Mouse (Mus musculus) embryo, embryonic 10.5 days (tissue): ENCODE measurements at regions not wholly inside any gene's neighbourhood (a gene's known extent, or its start where the extent isn't known, plus 50 kb on each side); places are given as distances from the start of the nearest gene placed in this dataset.

Experiments
- DNase-seq: peaks from one replicate; pipeline ENCODE4 v3.0.0-alpha.2; 2015; ENCODE audit warnings: low spot score

GRCm38 (mm10) chr8:64342397-64342796 lies 136.3 kb upstream of the Tll1 start:
- no peak for DNase-seq

- no peak for DNase-seq
Measured at GRCm38 (mm10) chr8:64337356-64337755, 131.3 kb upstream of the Tll1 start.

GRCm38 (mm10) chr8:64336546-64336945 lies 130.5 kb upstream of the Tll1 start:
- DNase-seq = no peak

- DNase-seq = peak; percentile 4
Measured at GRCm38 (mm10) chr8:64335495-64335894, 129.4 kb upstream of the Tll1 start.

- DNase-seq = no peak
Measured at GRCm38 (mm10) chr8:64323985-64324384, 117.9 kb upstream of the Tll1 start.

- no peak for DNase-seq
Measured at GRCm38 (mm10) chr8:64320343-64320742, 114.3 kb upstream of the Tll1 start.

- DNase-seq = no peak
Measured at GRCm38 (mm10) chr8:64319220-64319820, 113.2 kb upstream of the Tll1 start.

GRCm38 (mm10) chr8:64318524-64319219 lies 112.6 kb upstream of the Tll1 start:
- DNase-seq = no peak

GRCm38 (mm10) chr8:64317815-64318214 lies 111.7 kb upstream of the Tll1 start:
- no peak for DNase-seq

GRCm38 (mm10) chr8:64307995-64308394 lies 101.9 kb upstream of the Tll1 start:
- no peak for DNase-seq

- no peak for DNase-seq
Measured at GRCm38 (mm10) chr8:64282806-64283205, 76.7 kb upstream of the Tll1 start.

GRCm38 (mm10) chr8:64281598-64281997 lies 75.5 kb upstream of the Tll1 start:
- DNase-seq = no peak

- no peak for DNase-seq
Measured at GRCm38 (mm10) chr8:64280391-64280790, 74.3 kb upstream of the Tll1 start.

- DNase-seq = peak; percentile 34
Measured at GRCm38 (mm10) chr8:64276058-64276457, 70.0 kb upstream of the Tll1 start.

- DNase-seq = no peak
Measured at GRCm38 (mm10) chr8:64265304-64265945, 59.4 kb upstream of the Tll1 start.
